In the genomic region with DNA sequence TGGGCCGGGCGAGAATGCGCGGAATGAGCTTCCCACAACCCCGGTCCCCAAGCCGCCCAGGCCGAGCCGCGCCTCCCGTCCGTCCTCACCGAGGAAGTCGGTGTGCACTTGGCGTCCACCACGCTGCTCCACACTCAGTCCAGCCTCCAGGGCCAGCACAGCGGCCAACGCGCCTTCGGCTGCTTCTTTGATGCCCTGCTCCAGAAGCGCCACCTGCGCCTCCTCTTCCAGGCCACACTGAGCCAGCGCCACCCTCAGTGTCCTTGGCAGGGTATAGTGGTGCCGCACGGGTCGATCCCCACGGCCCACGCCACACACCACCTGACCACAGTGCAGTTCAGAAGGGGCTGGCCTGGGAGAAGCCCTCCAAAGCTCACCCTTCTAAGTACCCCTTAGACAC, we compare ENCODE assay signal across 8 mouse cellular contexts. TPM values are rescaled to one million over a fixed set of nuclear protein-coding genes. Genes with fewer than 3 reads are reported as not detected.
DNase-seq lines count a peak whose midpoint lies in the region; ATAC-seq lines count a peak whose summit lies in the region.

No protein-coding gene starts in this region.

- no peaks in the 10 kb centered on the region for H3K9me3 ChIP-seq in hindbrain, embryonic 14.5 days (ENCODE audit: control insufficient read depth, low read length)
- no peaks in the 10 kb centered on the region for H3K9me3 ChIP-seq in midbrain, embryonic 14.5 days (ENCODE audit: control insufficient read depth, low read length)

- peaks cover 6% of the 10 kb centered on the region; the same call in 1 of the 2 replicates for H3K4me1 ChIP-seq in hindbrain, embryonic 14.5 days (replicated peaks; ENCODE audit: control insufficient read depth, insufficient read depth, low read length)
- peaks cover 7% of the 10 kb centered on the region for H3K4me1 ChIP-seq in midbrain, embryonic 14.5 days (ENCODE audit: control insufficient read depth, insufficient read depth, low read length)

- no peaks in the 10 kb centered on the region for H3K36me3 ChIP-seq in hindbrain, embryonic 14.5 days (replicated peaks; ENCODE audit: control insufficient read depth, insufficient read depth)
- H3K36me3 ChIP-seq in midbrain, embryonic 14.5 days (ENCODE audit: control insufficient read depth, insufficient read depth, low read length) = no peaks in the 10 kb centered on the region

- peak; percentile 5; the same call in 1 of the 2 replicates for ATAC-seq in common myeloid progenitor, adult 5-6 weeks (replicated peaks; ENCODE audit: low read depth, poor library complexity, severe bottlenecking)
- peak; percentile 64 for ATAC-seq in hindbrain, embryonic 14.5 days (ENCODE audit: low FRiP score)
- ATAC-seq in midbrain, embryonic 14.5 days (ENCODE audit: low FRiP score, low TSS enrichment) = peak; percentile 54

- DNase-seq in left cerebral cortex, postnatal 4 days = peak; percentile 64
- DNase-seq in left cerebral cortex, postnatal 14 days (ENCODE audit: low spot score in 2 of 2) = no peak
- no peak for DNase-seq in hindbrain, embryonic 14.5 days (ENCODE audit: low spot score)
- no peak for DNase-seq in midbrain, embryonic 14.5 days
- DNase-seq in natural killer cell, adult 2 months (ENCODE audit: low spot score in 2 of 2) = no peak
- no peak for DNase-seq in right cerebral cortex, postnatal 10 days (ENCODE audit: low spot score in 2 of 2)
- no peak for DNase-seq in left cerebral cortex, postnatal 10 days (ENCODE audit: extremely low spot score in 1 of 2, low spot score in 2 of 2)

- peak overlapping the region; percentile 77 for H3K9ac ChIP-seq in hindbrain, embryonic 14.5 days
- peak overlapping the region; percentile 78 for H3K9ac ChIP-seq in midbrain, embryonic 14.5 days (replicated peaks; ENCODE audit: low read length)

- H3K4me2 ChIP-seq in hindbrain, embryonic 14.5 days (replicated peaks) = peak overlapping the region; percentile 73
- peak overlapping the region; percentile 91 for H3K4me2 ChIP-seq in midbrain, embryonic 14.5 days (ENCODE audit: low read length)

- H3K27ac ChIP-seq in hindbrain, embryonic 14.5 days = peak overlapping the region; percentile 91
- H3K27ac ChIP-seq in midbrain, embryonic 14.5 days (replicated peaks; ENCODE audit: low read depth, low read length) = peak overlapping the region; percentile 92

- WGBS in hindbrain, embryonic 14.5 days = 7% methylated on average over 26 of the region's 27 CpGs
- WGBS in midbrain, embryonic 14.5 days = 4% methylated on average over 27 of the region's 27 CpGs

- H3K27me3 ChIP-seq in hindbrain, embryonic 14.5 days (ENCODE audit: control insufficient read depth, insufficient read depth, low read length) = no peaks in the 10 kb centered on the region
- no peaks in the 10 kb centered on the region for H3K27me3 ChIP-seq in midbrain, embryonic 14.5 days (ENCODE audit: control insufficient read depth, insufficient read depth, low read length)

- H3K4me3 ChIP-seq in hindbrain, embryonic 14.5 days (replicated peaks; ENCODE audit: low read length) = peak overlapping the region; percentile 37
- H3K4me3 ChIP-seq in midbrain, embryonic 14.5 days (replicated peaks; ENCODE audit: low read depth, low read length) = peak overlapping the region; percentile 43

- intact Hi-C loops in left cerebral cortex, postnatal 4 days (cut with DNase I) = no loop called here
- intact Hi-C loops in left cerebral cortex, postnatal 14 days (cut with DNase I) = loop anchor here (1.0 to 5.0 kb wide), 2 partner anchors 22 to 57 kb away; a partner anchor contains a TSS
- intact Hi-C loops in left cerebral cortex, postnatal 10 days (cut with DNase I) = no loop called here

RNA-seq across cellular contexts. Expression of a gene that starts 5.5 kb away (rescaled TPM):
- 1 to 10 TPM; 2.4 to 3.1 TPM for total RNA-seq in left cerebral cortex, postnatal 4 days (2021)
- 1 to 10 TPM; 3.8 to 5.9 TPM for total RNA-seq in left cerebral cortex, postnatal 14 days (2021)
- total RNA-seq in common myeloid progenitor, adult 5-6 weeks (2017) = 3.4 and 3.5 TPM in 2 replicates
- polyA plus RNA-seq in hindbrain, embryonic 14.5 days (2014; fragmentation: Nextera tagmentation; extraction: Ambion mirVana) = 5.3 and 6.0 TPM in 2 replicates
- polyA plus RNA-seq in midbrain, embryonic 14.5 days (2014; fragmentation: Nextera tagmentation; extraction: Ambion mirVana) = 3.9 and 6.0 TPM in 2 replicates
- 1 to 10 TPM; 3.1 to 3.5 TPM for total RNA-seq in left cerebral cortex, postnatal 10 days (2021)

RNA-seq across cellular contexts. Expression of a gene that starts 6.7 kb away (rescaled TPM):
- total RNA-seq in left cerebral cortex, postnatal 4 days (2021) = 10 to 100 TPM; 38.1 to 39.2 TPM
- total RNA-seq in left cerebral cortex, postnatal 14 days (2021) = 10 to 100 TPM; 39.5 to 39.9 TPM
- 15.9 and 16.4 TPM in 2 replicates for total RNA-seq in common myeloid progenitor, adult 5-6 weeks (2017)
- 35.8 and 39.7 TPM in 2 replicates for polyA plus RNA-seq in hindbrain, embryonic 14.5 days (2014; fragmentation: Nextera tagmentation; extraction: Ambion mirVana)
- polyA plus RNA-seq in midbrain, embryonic 14.5 days (2014; fragmentation: Nextera tagmentation; extraction: Ambion mirVana) = 37.3 and 42.2 TPM in 2 replicates
- total RNA-seq in left cerebral cortex, postnatal 10 days (2021) = 10 to 100 TPM; 34.1 to 35.0 TPM

RNA-seq across cellular contexts. Expression of a gene that starts 16.4 kb away (rescaled TPM):
- 1 to 10 TPM; 1.2 to 1.6 TPM for total RNA-seq in left cerebral cortex, postnatal 4 days (2021)
- 1 to 10 TPM; 1.0 to 1.5 TPM for total RNA-seq in left cerebral cortex, postnatal 14 days (2021)
- total RNA-seq in common myeloid progenitor, adult 5-6 weeks (2017) = 140 and 184 TPM in 2 replicates
- polyA plus RNA-seq in hindbrain, embryonic 14.5 days (2014; fragmentation: Nextera tagmentation; extraction: Ambion mirVana) = 0.44 and 0.68 TPM in 2 replicates
- polyA plus RNA-seq in midbrain, embryonic 14.5 days (2014; fragmentation: Nextera tagmentation; extraction: Ambion mirVana) = 0.55 and 0.64 TPM in 2 replicates
- 1 to 10 TPM in 1 of 2 experiments, under 1 TPM in 1; 0.65 to 2.0 TPM for total RNA-seq in left cerebral cortex, postnatal 10 days (2021)

RNA-seq across cellular contexts. Expression of a gene that starts 21.3 kb away (rescaled TPM):
- total RNA-seq in left cerebral cortex, postnatal 4 days (2021) = 1 to 10 TPM; 2.1 to 2.4 TPM
- 1 to 10 TPM; 1.6 to 1.8 TPM for total RNA-seq in left cerebral cortex, postnatal 14 days (2021)
- total RNA-seq in common myeloid progenitor, adult 5-6 weeks (2017) = 25.8 and 34.7 TPM in 2 replicates
- polyA plus RNA-seq in hindbrain, embryonic 14.5 days (2014; fragmentation: Nextera tagmentation; extraction: Ambion mirVana) = 0.43 and 0.68 TPM in 2 replicates
- 0.54 and 0.94 TPM in 2 replicates for polyA plus RNA-seq in midbrain, embryonic 14.5 days (2014; fragmentation: Nextera tagmentation; extraction: Ambion mirVana)
- 1 to 10 TPM; 2.0 to 3.5 TPM for total RNA-seq in left cerebral cortex, postnatal 10 days (2021)

RNA-seq across cellular contexts. Expression of a gene that starts 21.4 kb away (rescaled TPM):
- 100 to 1,000 TPM in 1 of 2 experiments, 10 to 100 TPM in 1; 92.6 to 107 TPM for total RNA-seq in left cerebral cortex, postnatal 4 days (2021)
- total RNA-seq in left cerebral cortex, postnatal 14 days (2021) = 10 to 100 TPM; 80.7 to 87.5 TPM
- total RNA-seq in common myeloid progenitor, adult 5-6 weeks (2017) = 90.1 and 104 TPM in 2 replicates
- 102 TPM in 2 replicates for polyA plus RNA-seq in hindbrain, embryonic 14.5 days (2014; fragmentation: Nextera tagmentation; extraction: Ambion mirVana)
- 105 and 117 TPM in 2 replicates for polyA plus RNA-seq in midbrain, embryonic 14.5 days (2014; fragmentation: Nextera tagmentation; extraction: Ambion mirVana)
- 10 to 100 TPM; 80.4 to 92.7 TPM for total RNA-seq in left cerebral cortex, postnatal 10 days (2021)

Comparison
In these comparisons a context has a peak if more than half of its experiments do, and no peak if none do; other contexts are left out.
1. ATAC-seq: peak in every context shown above with its lines; median percentile 64 in hindbrain, embryonic 14.5 days; 54 in midbrain, embryonic 14.5 days; 5 in common myeloid progenitor, adult 5-6 weeks.
2. RNA of a gene that starts 16.4 kb away (total RNA-seq): 140 to 184 TPM in common myeloid progenitor, adult 5-6 weeks; 0.65 to 2.0 TPM in left cerebral cortex, postnatal 10 days, 1.2 to 1.6 TPM in left cerebral cortex, postnatal 4 days and 1.0 to 1.5 TPM in left cerebral cortex, postnatal 14 days; every median in the first group is over 10 times any median in the second.